Mouse (Mus musculus) liver, postnatal 0 days (tissue): Measurements from ENCODE around the gene Pdzd2. TPM values are rescaled to one million over a fixed set of nuclear protein-coding genes. Genes with fewer than 3 reads are reported as not detected.

ENCODE experiments used
- ATAC-seq: fragments of 200-750 bp; cut with Nextera tagmentation; 2 replicates; pipeline ENCODE4 v1.8.0; 2017; ENCODE audit warnings: mild to moderate bottlenecking, moderate library complexity
- DNase-seq: peaks from one replicate; pipeline ENCODE4 v3.0.0-alpha.2; 2016
- H3K27ac ChIP-seq: fragments of 300-500 bp; sonication (generic); 2 replicates; pipeline ENCODE4 v1.5.1; 2014; ENCODE audit warnings: antibody characterized with exemption, moderate library complexity, mild to moderate bottlenecking, low read depth
- H3K27me3 ChIP-seq: fragments of 300-500 bp; sonication (generic); 2 replicates; pipeline ENCODE4 v1.6.1; 2014; ENCODE audit warnings: low read length, control low read depth, mixed read lengths; ENCODE audit not compliant: insufficient read depth
- H3K36me3 ChIP-seq: fragments of 300-500 bp; sonication (generic); replicated peaks from 2 replicates; pipeline ENCODE4 v1.6.1; 2014; ENCODE audit warnings: mild to moderate bottlenecking, control low read depth, low read length, moderate library complexity, mixed read lengths; ENCODE audit not compliant: insufficient read depth
- H3K4me1 ChIP-seq: fragments of 300-500 bp; sonication (generic); 2 replicates; pipeline ENCODE4 v1.6.1; 2014; ENCODE audit warnings: antibody characterized with exemption, mild to moderate bottlenecking, control low read depth; ENCODE audit not compliant: insufficient read depth
- H3K4me2 ChIP-seq: fragments of 300-500 bp; sonication (generic); 2 replicates; pipeline ENCODE4 v1.6.1; 2014; ENCODE audit warnings: low read depth, mild to moderate bottlenecking, low read length, moderate library complexity, mixed read lengths
- H3K4me3 ChIP-seq: fragments of 300-500 bp; sonication (generic); 2 replicates; pipeline ENCODE4 v1.5.1; 2014; ENCODE audit warnings: low read depth, low read length
- H3K9ac ChIP-seq: fragments of 300-500 bp; sonication (generic); replicated peaks from 2 replicates; pipeline ENCODE4 v1.6.1; 2014; ENCODE audit warnings: mild to moderate bottlenecking, moderate library complexity
- H3K9me3 ChIP-seq: fragments of 300-500 bp; sonication (generic); 2 replicates; pipeline ENCODE4 v1.6.1; 2016; ENCODE audit warnings: mild to moderate bottlenecking, control low read depth, low read length, mixed read lengths
- CTCF ChIP-seq: sonication (generic); IDR thresholded peaks from 2 replicates; pipeline ENCODE4 v1.5.1; 2016; ENCODE audit warnings: antibody characterized with exemption, low read depth
- EP300 ChIP-seq: IDR thresholded peaks from 2 replicates; pipeline ENCODE4 v1.6.1; 2016; ENCODE audit warnings: antibody characterized with exemption, low read depth, mild to moderate bottlenecking
- WGBS: fragments of 180-500 bp; shearing (Covaris S2); extraction: QIAGEN DNeasy Blood & Tissue Kit; methylation state at CpG from one replicate; pipeline ENCODE4 v1.1.7; 2014; ENCODE audit not compliant: insufficient replicate concordance; 5-methylcytosine and 5-hydroxymethylcytosine counted together
- polyA plus RNA-seq: library from polyadenylated mRNA; unstranded; fragments of >200 nt; fragmentation: Nextera tagmentation; extraction: Ambion mirVana; gene quantifications from 2 replicates; pipeline ENCODE4 v1.2.1, GENCODE M21; 2015

Gene Pdzd2
- polyA plus RNA-seq, 1 experiment from 2014 or later: 1.3 TPM

DNA sequence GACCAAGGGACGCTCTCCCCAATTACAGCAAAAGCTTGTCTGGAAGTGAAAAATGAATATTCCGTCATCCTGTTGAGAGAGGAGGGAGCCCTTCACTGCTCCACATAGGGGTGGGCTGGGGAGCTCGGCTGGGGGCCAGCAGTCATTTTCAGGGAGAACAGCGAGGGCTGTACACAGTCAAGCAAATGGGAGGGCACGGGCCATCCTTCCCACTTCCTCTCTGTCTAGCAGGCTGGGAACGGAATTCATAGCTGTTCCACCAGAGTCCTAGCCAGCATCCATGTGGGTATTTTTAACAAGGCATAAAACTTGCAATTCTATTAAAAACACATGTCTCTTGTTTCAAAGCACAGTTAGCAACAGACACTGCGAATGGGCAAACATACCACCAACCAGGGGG lies 59.0 kb downstream of the Pdzd2 start:
- Histone ChIP-seq H3K4me1 (no peaks in the 10 kb centered on the region), H3K9me3 (no peaks in the 10 kb centered on the region; the same call in 1 of the 2 replicates), H3K36me3 (no peaks in the 10 kb centered on the region), H3K9ac (no peak overlapping the region), H3K27ac (no peak overlapping the region), H3K4me2 (no peak overlapping the region), H3K27me3 (no peaks in the 10 kb centered on the region), H3K4me3 (no peak overlapping the region)
- no peak for DNase-seq
- TF ChIP-seq EP300 (no peak), CTCF (no peak)
- no peak for ATAC-seq
- WGBS: 50% methylated on average over 7 of the region's 7 CpGs

- no peak for ATAC-seq
Measured at GRCm38 (mm10) chr15:12679996-12680395, 59.7 kb downstream of the Pdzd2 start.

GRCm38 (mm10) chr15:12678540-12679112 lies 61.1 kb downstream of the Pdzd2 start:
- no peak for ATAC-seq
- no peaks in the 10 kb centered on the region for H3K4me1 ChIP-seq

More at GRCm38 (mm10) chr15:12679996-12680395, 59.7 kb downstream of the Pdzd2 start:
- H3K9me3 ChIP-seq: no peaks in the 10 kb centered on the region; the same call in 1 of the 2 replicates
- H3K36me3 ChIP-seq: no peaks in the 10 kb centered on the region
- no peak for TF ChIP-seq CTCF
- no peak for TF ChIP-seq EP300
- H3K4me1 ChIP-seq: no peaks in the 10 kb centered on the region
- H3K4me2 ChIP-seq: no peak overlapping the region
- no peaks in the 10 kb centered on the region for H3K27me3 ChIP-seq
- H3K27ac ChIP-seq: no peak overlapping the region
- 80% methylated on average over 6 of the region's 6 CpGs for WGBS
- no peak overlapping the region for H3K9ac ChIP-seq
- DNase-seq: no peak
- no peak overlapping the region for H3K4me3 ChIP-seq

GRCm38 (mm10) chr15:12675366-12675765 lies 64.4 kb downstream of the Pdzd2 start:
- no peak for TF ChIP-seq CTCF
- no peak for TF ChIP-seq EP300

More at GRCm38 (mm10) chr15:12678540-12679112, 61.1 kb downstream of the Pdzd2 start:
- no peak overlapping the region for H3K4me2 ChIP-seq
- 78% methylated on average over 2 of the region's 2 CpGs for WGBS
- no peak for DNase-seq
- H3K9me3 ChIP-seq: no peaks in the 10 kb centered on the region
- no peak overlapping the region for H3K4me3 ChIP-seq
- H3K27me3 ChIP-seq: no peaks in the 10 kb centered on the region
- H3K9ac ChIP-seq: no peak overlapping the region
- H3K36me3 ChIP-seq: no peaks in the 10 kb centered on the region
- TF ChIP-seq EP300 (no peak), CTCF (no peak)
- H3K27ac ChIP-seq: no peak overlapping the region

GRCm38 (mm10) chr15:12674026-12674425 lies 65.7 kb downstream of the Pdzd2 start:
- ATAC-seq: no peak
- no peaks in the 10 kb centered on the region for H3K9me3 ChIP-seq
- H3K27ac ChIP-seq: no peak overlapping the region
- H3K27me3 ChIP-seq: no peaks in the 10 kb centered on the region
- no peak overlapping the region for H3K4me2 ChIP-seq
- no peaks in the 10 kb centered on the region for H3K4me1 ChIP-seq
- H3K9ac ChIP-seq: no peak overlapping the region
- no peak for DNase-seq
- H3K4me3 ChIP-seq: no peak overlapping the region
- no peaks in the 10 kb centered on the region for H3K36me3 ChIP-seq
- WGBS: 68% methylated on average over 5 of the region's 5 CpGs
- TF ChIP-seq CTCF (no peak), EP300 (no peak)

More at GRCm38 (mm10) chr15:12675366-12675765, 64.4 kb downstream of the Pdzd2 start:
- Histone ChIP-seq H3K27ac (no peak overlapping the region), H3K4me3 (no peak overlapping the region), H3K27me3 (no peaks in the 10 kb centered on the region), H3K36me3 (no peaks in the 10 kb centered on the region), H3K4me2 (no peak overlapping the region), H3K9me3 (no peaks in the 10 kb centered on the region), H3K4me1 (no peaks in the 10 kb centered on the region), H3K9ac (no peak overlapping the region)
- DNase-seq (no peak), ATAC-seq (no peak)
- 69% methylated on average over 3 of the region's 3 CpGs for WGBS

GRCm38 (mm10) chr15:12667760-12668520 lies 71.8 kb downstream of the Pdzd2 start:
- TF ChIP-seq EP300 (no peak), CTCF (no peak)
- H3K4me3 ChIP-seq: peak overlapping the region; percentile 33; the same call in 1 of the 2 replicates
- H3K27me3 ChIP-seq: no peaks in the 10 kb centered on the region
- WGBS: 43% methylated on average over 21 of the region's 21 CpGs
- H3K4me2 ChIP-seq: peak overlapping the region; percentile 56
- H3K27ac ChIP-seq: no peak overlapping the region
- H3K9ac ChIP-seq: no peak overlapping the region
- H3K9me3 ChIP-seq: no peaks in the 10 kb centered on the region
- no peaks in the 10 kb centered on the region for H3K36me3 ChIP-seq
- DNase-seq: no peak
- ATAC-seq: no peak
- H3K4me1 ChIP-seq: no peaks in the 10 kb centered on the region
